Mouse (Mus musculus) right cerebral cortex, postnatal 36 days (tissue): ENCODE data around the gene Gm20767.
"Not testable (repeated sequence)": the region's sequence is repeated elsewhere in the genome, so short reads cannot be mapped to it uniquely, and the experiment has no call there.

Source experiments
- DNase-seq, 2 experiments: peaks; one replicate each; pipeline ENCODE4 v3.0.0; 2022; ENCODE audit warnings: low spot score in 2 of 2, mixed read lengths in 1 of 2

The Gm20767 gene

GRCm38 (mm10) chr13:120139946-120140345 is at the start of gene Gm20767:
Gm20767 (plus strand) TSS chr13:120140246.
- DNase-seq, result not testable (repeated sequence)

- not testable (repeated sequence) for DNase-seq
These were observed 47.1 kb upstream of the Gm20767 start for GRCm38 (mm10) chr13:120092950-120093349.

GRCm38 (mm10) chr13:120096241-120096937 is 43.7 kb upstream of the Gm20767 start:
- not testable (repeated sequence) for DNase-seq

- not testable (repeated sequence) for DNase-seq
These were observed 43.1 kb upstream of the Gm20767 start for GRCm38 (mm10) chr13:120096938-120097256.

GRCm38 (mm10) chr13:120099327-120099726 is 40.7 kb upstream of the Gm20767 start:
- DNase-seq, result not testable (repeated sequence)

- DNase-seq, result not testable (repeated sequence)
These were observed 33.5 kb upstream of the Gm20767 start for GRCm38 (mm10) chr13:120106504-120106903.

GRCm38 (mm10) chr13:120107000-120107399 is 33.0 kb upstream of the Gm20767 start:
- not testable (repeated sequence) for DNase-seq

GRCm38 (mm10) chr13:120142348-120142747 is 2.3 kb downstream of the Gm20767 start:
- DNase-seq, result not testable (repeated sequence)

GRCm38 (mm10) chr13:120149660-120150407 is 9.8 kb downstream of the Gm20767 start:
- DNase-seq, result not testable (repeated sequence)

GRCm38 (mm10) chr13:120150589-120150988 is 10.5 kb downstream of the Gm20767 start:
- DNase-seq, result not testable (repeated sequence)

- DNase-seq, result not testable (repeated sequence)
These were observed 28.3 kb downstream of the Gm20767 start for GRCm38 (mm10) chr13:120168301-120168700.

- DNase-seq, result not testable (repeated sequence)
These were observed 32.1 kb downstream of the Gm20767 start, which contains the start of gene Gm21818 for GRCm38 (mm10) chr13:120172133-120172532. Gm21818 (plus strand) TSS chr13:120172433.

- DNase-seq, result not testable (repeated sequence)
These were observed 56.3 kb downstream of the Gm20767 start for GRCm38 (mm10) chr13:120196189-120196821.
